ENCODE assay signal across 8 mouse cellular contexts in genomic region chr2:131209125-131209795, GRCm38 (mm10). TPM values are rescaled to one million over a fixed set of nuclear protein-coding genes. Genes with fewer than 3 reads are reported as not detected.
DNase-seq lines count a peak whose midpoint lies in the region; ATAC-seq and TF ChIP-seq lines count a peak whose summit lies in the region.

No protein-coding gene starts in this region.

- DNase-seq in kidney, adult 2 months, result peak; percentile 33
- DNase-seq in kidney, postnatal 4 days, result no peak
- no peak for DNase-seq in embryonic facial prominence, embryonic 11.5 days (ENCODE audit: low spot score)
- DNase-seq in spleen, postnatal 4 days (ENCODE audit: low spot score in 2 of 2), result peak; percentile 73 to 80
- DNase-seq in urinary bladder, postnatal 4 days (ENCODE audit: low spot score in 2 of 2), result no peak
- DNase-seq in right cerebral cortex, postnatal 4 days, result no peak

- peaks cover 16% of the 10 kb centered on the region; the same call in 1 of the 2 replicates for H3K4me1 ChIP-seq in kidney, adult 2 months (ENCODE audit: control insufficient read depth, insufficient read depth, low read length)
- H3K4me1 ChIP-seq in embryonic facial prominence, embryonic 11.5 days (ENCODE audit: control insufficient read depth, insufficient read depth, low read length), result peaks cover 3% of the 10 kb centered on the region
- H3K4me1 ChIP-seq in hindbrain, embryonic 12.5 days, result peaks cover 12% of the 10 kb centered on the region
- peaks cover 80% of the 10 kb centered on the region for H3K4me1 ChIP-seq in liver, embryonic 16.5 days (ENCODE audit: control insufficient read depth, low read depth, low read length)

- H3K27ac ChIP-seq in kidney, adult 2 months (ENCODE audit: insufficient read depth, low read depth, low read length), result peak overlapping the region; percentile 98
- no peak overlapping the region for H3K27ac ChIP-seq in embryonic facial prominence, embryonic 11.5 days (replicated peaks; ENCODE audit: low read depth, low read length)
- peak overlapping the region; percentile 90; the same call in 1 of the 2 replicates for H3K27ac ChIP-seq in hindbrain, embryonic 12.5 days
- H3K27ac ChIP-seq in liver, embryonic 16.5 days (ENCODE audit: low read length), result peak overlapping the region; percentile 92

- TF ChIP-seq POLR2A in kidney, adult 2 months (IDR thresholded peaks at IDR 0.05; ENCODE audit: low read depth, low read length), result no peak

- ATAC-seq in embryonic facial prominence, embryonic 11.5 days (replicated peaks; ENCODE audit: insufficient number of reproducible peaks, low FRiP score, low TSS enrichment, low read depth), result 0 out of 2 replicates have a peak, but pooled peaks have one; percentile 1
- ATAC-seq in hindbrain, embryonic 12.5 days (ENCODE audit: low FRiP score), result no peak
- no peak for ATAC-seq in liver, embryonic 16.5 days (ENCODE audit: low read depth)

- TF ChIP-seq CTCF in kidney, adult 2 months (conservative IDR thresholded peaks at IDR 0.05; ENCODE audit: insufficient read depth, insufficient read length, low read depth, low read length), result no peak

- H3K36me3 ChIP-seq in kidney, adult 2 months (ENCODE audit: control insufficient read depth, insufficient read depth, low read length), result no peaks in the 10 kb centered on the region
- no peaks in the 10 kb centered on the region for H3K36me3 ChIP-seq in embryonic facial prominence, embryonic 11.5 days (replicated peaks; ENCODE audit: control insufficient read depth, insufficient read depth, low read depth, low read length)
- peaks cover 19% of the 10 kb centered on the region for H3K36me3 ChIP-seq in hindbrain, embryonic 12.5 days
- H3K36me3 ChIP-seq in liver, embryonic 16.5 days (ENCODE audit: control insufficient read depth, insufficient read depth), result peaks cover 7% of the 10 kb centered on the region

- 68% methylated on average over 4 of the region's 4 CpGs for WGBS in kidney, adult 2 months
- 73% methylated on average over 4 of the region's 4 CpGs for WGBS in embryonic facial prominence, embryonic 11.5 days
- WGBS in hindbrain, embryonic 12.5 days, result 77% methylated on average over 4 of the region's 4 CpGs
- WGBS in liver, embryonic 16.5 days (ENCODE audit: insufficient replicate concordance), result 49% methylated on average over 4 of the region's 4 CpGs

- no peaks in the 10 kb centered on the region for H3K9me3 ChIP-seq in embryonic facial prominence, embryonic 11.5 days (replicated peaks; ENCODE audit: control insufficient read depth, low read length)
- H3K9me3 ChIP-seq in hindbrain, embryonic 12.5 days (replicated peaks), result no peaks in the 10 kb centered on the region
- H3K9me3 ChIP-seq in liver, embryonic 16.5 days (replicated peaks; ENCODE audit: control insufficient read depth, low read length), result no peaks in the 10 kb centered on the region

- peak overlapping the region; percentile 59 for H3K4me2 ChIP-seq in embryonic facial prominence, embryonic 11.5 days (ENCODE audit: low read depth, low read length)
- peak overlapping the region; percentile 62 for H3K4me2 ChIP-seq in hindbrain, embryonic 12.5 days (replicated peaks)
- H3K4me2 ChIP-seq in liver, embryonic 16.5 days (ENCODE audit: low read depth, low read length), result peak overlapping the region; percentile 65

- H3K27me3 ChIP-seq in kidney, adult 2 months (replicated peaks; ENCODE audit: control insufficient read depth, insufficient read depth, low read length), result no peaks in the 10 kb centered on the region
- H3K27me3 ChIP-seq in embryonic facial prominence, embryonic 11.5 days (ENCODE audit: control insufficient read depth, insufficient read depth, low read length), result no peaks in the 10 kb centered on the region
- no peaks in the 10 kb centered on the region for H3K27me3 ChIP-seq in hindbrain, embryonic 12.5 days
- H3K27me3 ChIP-seq in liver, embryonic 16.5 days (ENCODE audit: control insufficient read depth, insufficient read depth, low read depth, low read length), result no peaks in the 10 kb centered on the region

- H3K9ac ChIP-seq in embryonic facial prominence, embryonic 11.5 days (replicated peaks; ENCODE audit: low read length), result peak overlapping the region; percentile 75
- H3K9ac ChIP-seq in hindbrain, embryonic 12.5 days, result peak overlapping the region; percentile 62
- H3K9ac ChIP-seq in liver, embryonic 16.5 days (ENCODE audit: low read depth, low read length), result peak overlapping the region; percentile 73

- H3K4me3 ChIP-seq in kidney, adult 2 months (ENCODE audit: insufficient read depth, low read depth, low read length), result no peak overlapping the region
- H3K4me3 ChIP-seq in embryonic facial prominence, embryonic 11.5 days (ENCODE audit: low read depth, low read length), result no peak overlapping the region; the same call in 1 of the 2 replicates
- H3K4me3 ChIP-seq in hindbrain, embryonic 12.5 days, result peak overlapping the region; percentile 46; the same call in 1 of the 2 replicates
- H3K4me3 ChIP-seq in liver, embryonic 16.5 days (ENCODE audit: low read depth, low read length), result peak overlapping the region; percentile 70

RNA-seq across cellular contexts. Expression of gene Ap5s1, which starts 2.4 kb away (rescaled TPM):
- polyA plus RNA-seq in kidney, adult 2 months (2012; rRNA removed), result 48.5 and 51.6 TPM in 2 replicates
- 22.6 and 23.8 TPM in 2 replicates for polyA plus RNA-seq in embryonic facial prominence, embryonic 11.5 days (2014; fragmentation: Nextera tagmentation; extraction: Ambion mirVana)
- polyA plus RNA-seq in hindbrain, embryonic 12.5 days (2016; fragmentation: Nextera tagmentation; extraction: Ambion mirVana), result 28.4 and 29.1 TPM in 2 replicates
- polyA plus RNA-seq in liver, embryonic 16.5 days (2015; fragmentation: Nextera tagmentation; extraction: Ambion mirVana), result 16.4 and 18.4 TPM in 2 replicates

RNA-seq across cellular contexts. Expression of gene Spef1, which starts 22.2 kb away (rescaled TPM):
- polyA plus RNA-seq in kidney, adult 2 months (2012; rRNA removed), result 4.6 and 5.2 TPM in 2 replicates
- 3.4 and 4.1 TPM in 2 replicates for polyA plus RNA-seq in embryonic facial prominence, embryonic 11.5 days (2014; fragmentation: Nextera tagmentation; extraction: Ambion mirVana)
- polyA plus RNA-seq in hindbrain, embryonic 12.5 days (2016; fragmentation: Nextera tagmentation; extraction: Ambion mirVana), result 8.9 and 9.2 TPM in 2 replicates
- 1.1 and 1.2 TPM in 2 replicates for polyA plus RNA-seq in liver, embryonic 16.5 days (2015; fragmentation: Nextera tagmentation; extraction: Ambion mirVana)

RNA-seq across cellular contexts. Expression of gene Cdc25b, which starts 22.5 kb away (rescaled TPM):
- polyA plus RNA-seq in kidney, adult 2 months (2012; rRNA removed), result 12.9 TPM in 2 replicates
- polyA plus RNA-seq in embryonic facial prominence, embryonic 11.5 days (2014; fragmentation: Nextera tagmentation; extraction: Ambion mirVana), result 48.0 and 53.4 TPM in 2 replicates
- polyA plus RNA-seq in hindbrain, embryonic 12.5 days (2016; fragmentation: Nextera tagmentation; extraction: Ambion mirVana), result 69.8 and 85.7 TPM in 2 replicates
- polyA plus RNA-seq in liver, embryonic 16.5 days (2015; fragmentation: Nextera tagmentation; extraction: Ambion mirVana), result 255 and 284 TPM in 2 replicates

RNA-seq across cellular contexts. Expression of gene Mavs, which starts 24.6 kb away (rescaled TPM):
- polyA plus RNA-seq in kidney, adult 2 months (2012; rRNA removed), result 119 and 142 TPM in 2 replicates
- polyA plus RNA-seq in embryonic facial prominence, embryonic 11.5 days (2014; fragmentation: Nextera tagmentation; extraction: Ambion mirVana), result 13.3 and 14.3 TPM in 2 replicates
- 10.6 and 11.6 TPM in 2 replicates for polyA plus RNA-seq in hindbrain, embryonic 12.5 days (2016; fragmentation: Nextera tagmentation; extraction: Ambion mirVana)
- 29.1 and 32.0 TPM in 2 replicates for polyA plus RNA-seq in liver, embryonic 16.5 days (2015; fragmentation: Nextera tagmentation; extraction: Ambion mirVana)

RNA-seq across cellular contexts. Expression of gene Cenpb, which starts 29.4 kb away (rescaled TPM):
- 95.3 and 105 TPM in 2 replicates for polyA plus RNA-seq in kidney, adult 2 months (2012; rRNA removed)
- 5.8 and 6.1 TPM in 2 replicates for polyA plus RNA-seq in embryonic facial prominence, embryonic 11.5 days (2014; fragmentation: Nextera tagmentation; extraction: Ambion mirVana)
- polyA plus RNA-seq in hindbrain, embryonic 12.5 days (2016; fragmentation: Nextera tagmentation; extraction: Ambion mirVana), result 18.3 and 18.5 TPM in 2 replicates
- polyA plus RNA-seq in liver, embryonic 16.5 days (2015; fragmentation: Nextera tagmentation; extraction: Ambion mirVana), result 3.0 and 3.2 TPM in 2 replicates

Comparison
In these comparisons a context has a peak if more than half of its experiments do, and no peak if none do; other contexts are left out.
1. DNase-seq: peak in kidney, adult 2 months (single experiment) and spleen, postnatal 4 days (2 of 2); none in kidney, postnatal 4 days (0 of 2), embryonic facial prominence, embryonic 11.5 days (single experiment), urinary bladder, postnatal 4 days (0 of 2) and right cerebral cortex, postnatal 4 days (single experiment).
2. H3K4me3 ChIP-seq: peak in hindbrain, embryonic 12.5 days (single experiment) and liver, embryonic 16.5 days (single experiment); none in kidney, adult 2 months (single experiment) and embryonic facial prominence, embryonic 11.5 days (single experiment).
3. Peak in every context shown above with its lines, with median percentiles within 50 percentile points of each other: H3K4me2 ChIP-seq and H3K9ac ChIP-seq.